Mouse (Mus musculus) mesoderm, embryonic 11.5 days (tissue): ENCODE measurements at regions not wholly inside any gene's neighbourhood (a gene's known extent, or its start where the extent isn't known, plus 50 kb on each side); places are given as distances from the start of the nearest gene placed in this dataset.
A peak's percentile ranks its signal among the peaks of the same experiment; 100 is the strongest.

Experiments
- DNase-seq: peaks from one replicate; pipeline ENCODE4 v3.0.0-alpha.2; 2012; ENCODE audit warnings: low read depth, low spot score

- no peak for DNase-seq
Observed at GRCm38 (mm10) chr12:39840179-39840578, 197.6 kb downstream of the Arl4a start.

- no peak for DNase-seq
Observed at GRCm38 (mm10) chr12:39831079-39831478, 206.7 kb downstream of the Arl4a start.

GRCm38 (mm10) chr12:39830530-39830929, 207.3 kb downstream of the Arl4a start:
- no peak for DNase-seq

- no peak for DNase-seq
Observed at GRCm38 (mm10) chr12:39822671-39823070, 215.2 kb downstream of the Arl4a start.

- DNase-seq, result no peak
Observed at GRCm38 (mm10) chr12:39801536-39801935, 236.3 kb downstream of the Arl4a start.

- DNase-seq, result no peak
Observed at GRCm38 (mm10) chr12:39797843-39798242, 240.0 kb downstream of the Arl4a start.

- DNase-seq, result no peak
Observed at GRCm38 (mm10) chr12:39796939-39797338, 240.9 kb downstream of the Arl4a start.

GRCm38 (mm10) chr12:39785026-39785425, 252.8 kb downstream of the Arl4a start:
- DNase-seq, result peak; percentile 57

GRCm38 (mm10) chr12:39784532-39784931, 253.3 kb downstream of the Arl4a start:
- DNase-seq, result peak; percentile 24

- no peak for DNase-seq
Observed at GRCm38 (mm10) chr12:39776173-39776572, 261.7 kb downstream of the Arl4a start.

GRCm38 (mm10) chr12:39766988-39767387, 270.8 kb downstream of the Arl4a start:
- no peak for DNase-seq

GRCm38 (mm10) chr12:39763529-39763928, 274.3 kb downstream of the Arl4a start:
- DNase-seq, result no peak

GRCm38 (mm10) chr12:39761946-39762345, 275.9 kb downstream of the Arl4a start:
- no peak for DNase-seq

- DNase-seq, result no peak
Observed at GRCm38 (mm10) chr12:39761326-39761725, 276.5 kb downstream of the Arl4a start.

- no peak for DNase-seq
Observed at GRCm38 (mm10) chr12:39757975-39758374, 279.9 kb downstream of the Arl4a start.

GRCm38 (mm10) chr12:39751850-39752249, 286.0 kb downstream of the Arl4a start:
- no peak for DNase-seq

- peak; percentile 51 for DNase-seq
Observed at GRCm38 (mm10) chr12:39742156-39743063, 295.4 kb downstream of the Arl4a start.

- peak; percentile 35 for DNase-seq
Observed at GRCm38 (mm10) chr12:39741051-39741847, 296.6 kb downstream of the Arl4a start.

GRCm38 (mm10) chr12:39736966-39737365, 300.9 kb downstream of the Arl4a start:
- no peak for DNase-seq

GRCm38 (mm10) chr12:39736097-39736920, 301.5 kb downstream of the Arl4a start:
- DNase-seq, result peak; percentile 37

GRCm38 (mm10) chr12:39734176-39734575, 303.6 kb downstream of the Arl4a start:
- no peak for DNase-seq

- no peak for DNase-seq
Observed at GRCm38 (mm10) chr12:39731177-39731576, 306.6 kb downstream of the Arl4a start.
